Mouse (Mus musculus): ENCODE measurements around the gene Stx8. TPM values are rescaled to one million over a fixed set of nuclear protein-coding genes. Genes with fewer than 3 reads are reported as not detected.
A peak's percentile ranks its signal among the peaks of the same experiment; 100 is the strongest.

Gene Stx8
- polyA plus RNA-seq, 1 experiment from 2014 or later, result 59.5 TPM

DNA sequence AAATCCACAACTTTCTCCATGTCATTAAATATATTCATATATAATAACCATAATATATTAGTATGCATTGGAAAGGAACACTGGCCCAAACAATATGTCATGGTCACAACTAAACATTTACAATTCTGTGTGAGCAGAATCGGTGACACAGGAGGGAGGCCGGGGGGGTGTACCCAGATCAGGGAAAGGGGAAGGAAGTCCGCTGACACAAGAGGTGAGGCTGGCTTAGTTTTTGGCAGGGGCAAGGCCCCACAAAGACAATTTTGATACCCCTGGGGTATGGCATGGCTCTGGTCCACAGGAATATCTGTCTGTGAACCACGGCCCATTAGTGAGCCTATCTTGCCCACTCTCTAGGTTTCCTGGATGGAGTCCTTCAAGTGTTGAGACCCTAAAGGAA is 243.5 kb downstream of the Stx8 start:
- 92% methylated on average over 4 of the region's 4 CpGs for whole genome bisulfite sequencing
- H3K4me3 ChIP-seq, result no peak overlapping the region
- no peaks in the 10 kb centered on the region for H3K36me3 ChIP-seq
- H3K27me3 ChIP-seq, result no peaks in the 10 kb centered on the region
- H3K27ac ChIP-seq (replicated peaks), result no peak overlapping the region
- no peaks in the 10 kb centered on the region for H3K9me3 ChIP-seq
- no peak for ATAC-seq (ENCODE audit: low FRiP score, low read depth)
- H3K9ac ChIP-seq, result no peak overlapping the region
- H3K4me2 ChIP-seq, result no peak overlapping the region
- H3K4me1 ChIP-seq (replicated peaks), result peaks cover 21% of the 10 kb centered on the region

GRCm38 (mm10) chr11:68210714-68211113 is 244.7 kb downstream of the Stx8 start:
- H3K27me3 ChIP-seq, result no peaks in the 10 kb centered on the region
- H3K9ac ChIP-seq, result no peak overlapping the region
- WGBS, result 96% methylated on average over 5 of the region's 5 CpGs
- no peak overlapping the region for H3K4me2 ChIP-seq
- H3K27ac ChIP-seq (replicated peaks), result no peak overlapping the region
- no peaks in the 10 kb centered on the region for H3K36me3 ChIP-seq
- H3K9me3 ChIP-seq, result no peaks in the 10 kb centered on the region
- H3K4me3 ChIP-seq, result no peak overlapping the region
- no peak for ATAC-seq (ENCODE audit: low FRiP score, low read depth)
- peaks cover 33% of the 10 kb centered on the region for H3K4me1 ChIP-seq (replicated peaks)

DNA sequence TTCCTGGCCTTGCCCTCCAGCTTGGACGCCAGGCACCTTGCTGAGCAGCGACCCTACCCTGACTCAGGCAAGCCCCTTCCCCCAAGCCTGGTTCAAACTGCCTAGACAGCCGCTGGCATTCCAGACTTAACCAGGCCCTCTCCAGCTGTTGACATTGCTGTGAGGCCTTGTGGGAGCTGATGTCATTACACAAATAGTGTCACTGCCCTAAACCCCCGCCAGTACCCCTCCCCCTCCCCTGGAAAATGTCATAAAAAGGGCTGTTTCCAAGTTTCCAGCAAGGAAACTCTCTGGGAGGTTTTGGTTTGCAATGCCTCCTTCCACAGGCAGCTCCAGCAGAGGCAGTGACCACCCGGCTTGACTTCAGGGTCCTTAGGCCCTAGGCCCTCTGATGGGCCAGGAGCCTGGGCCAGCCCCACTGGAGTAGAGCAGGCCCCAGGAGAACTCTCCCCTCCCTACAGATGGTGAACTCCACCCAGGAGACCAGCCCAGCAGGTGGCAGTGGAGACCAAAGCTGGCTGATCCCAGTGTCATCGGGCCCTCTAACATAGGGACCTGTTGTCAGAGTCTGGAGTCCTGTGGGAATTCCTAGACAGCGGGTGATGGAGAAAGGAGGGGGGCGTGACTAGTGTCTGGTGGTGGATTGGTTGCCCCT is 246.1 kb downstream of the Stx8 start:
- WGBS, result 53% methylated on average over 8 of the region's 8 CpGs
- ATAC-seq (ENCODE audit: low FRiP score, low read depth), result no peak
- no peaks in the 10 kb centered on the region for H3K9me3 ChIP-seq
- H3K36me3 ChIP-seq, result no peaks in the 10 kb centered on the region
- no peaks in the 10 kb centered on the region for H3K27me3 ChIP-seq
- H3K4me1 ChIP-seq (replicated peaks), result peaks cover 47% of the 10 kb centered on the region
- H3K4me3 ChIP-seq, result no peak overlapping the region
- no peak overlapping the region for H3K9ac ChIP-seq
- H3K4me2 ChIP-seq, result no peak overlapping the region
- H3K27ac ChIP-seq (replicated peaks), result no peak overlapping the region

DNA sequence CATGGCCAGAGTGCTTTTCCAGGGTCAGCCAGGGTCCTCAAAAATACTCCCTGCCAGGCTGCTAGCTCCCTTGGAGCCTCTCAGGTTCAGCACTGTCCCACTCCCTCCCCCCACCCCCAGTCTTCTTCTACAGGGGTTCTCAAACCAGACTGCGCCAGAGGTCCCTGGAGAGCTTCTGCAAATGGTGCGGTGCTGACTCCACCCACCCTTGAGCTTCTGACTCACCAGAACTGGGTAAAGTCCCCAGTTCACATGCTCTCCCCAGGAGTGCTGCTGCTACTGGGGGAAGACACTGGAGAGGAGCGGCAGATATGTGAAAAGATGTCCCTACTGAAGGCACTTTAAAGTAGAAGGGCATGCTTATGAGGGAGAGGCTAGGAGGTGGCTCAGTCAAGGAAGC is 247.9 kb downstream of the Stx8 start:
- Histone ChIP-seq H3K9me3 (no peaks in the 10 kb centered on the region), H3K27me3 (no peaks in the 10 kb centered on the region), H3K36me3 (no peaks in the 10 kb centered on the region), H3K9ac (no peak overlapping the region), H3K4me1 (replicated peaks) (peaks cover 39% of the 10 kb centered on the region), H3K27ac (replicated peaks) (0 out of 2 replicates have a peak overlapping the region, but pooled peaks have one; percentile 66), H3K4me3 (no peak overlapping the region), H3K4me2 (no peak overlapping the region)
- ATAC-seq (ENCODE audit: low FRiP score, low read depth), result no peak
- 80% methylated on average over 3 of the region's 3 CpGs for WGBS

DNA sequence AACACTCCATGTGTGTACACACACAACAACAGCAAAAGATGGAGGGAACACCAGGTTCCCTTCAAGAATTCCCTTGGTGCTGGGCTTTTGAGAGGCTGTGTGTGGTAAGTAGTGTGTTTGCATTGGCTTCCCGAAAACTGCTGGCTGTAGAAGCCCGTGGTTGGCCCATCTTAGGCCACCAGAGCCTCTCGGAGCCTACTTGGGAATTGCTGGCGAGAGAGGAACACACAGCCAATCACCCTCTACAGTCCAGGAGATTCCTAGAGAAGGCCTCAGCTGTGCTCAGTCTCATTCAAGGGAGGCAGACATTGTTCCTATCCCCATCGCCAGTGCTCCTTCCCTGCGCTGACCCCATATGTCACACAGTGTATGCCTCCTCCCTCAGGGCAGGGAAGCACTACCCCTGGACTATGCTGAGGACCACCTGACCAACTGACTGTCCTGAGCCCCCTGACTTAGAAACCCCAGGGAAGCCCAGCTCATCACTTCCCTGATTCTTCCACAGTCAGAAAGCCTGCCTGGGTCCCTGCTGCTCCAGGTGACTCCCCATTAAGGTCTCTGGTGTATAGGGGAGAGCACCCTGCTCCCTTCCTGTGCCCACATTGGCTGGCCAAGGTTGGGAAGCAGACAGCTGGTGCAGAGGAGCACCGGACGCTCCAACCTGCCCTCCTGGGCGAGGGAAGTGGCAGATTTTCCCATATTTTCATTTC is 248.7 kb downstream of the Stx8 start:
- H3K4me3 ChIP-seq, result no peak overlapping the region
- H3K27ac ChIP-seq (replicated peaks), result peak overlapping the region; percentile 66
- no peaks in the 10 kb centered on the region for H3K9me3 ChIP-seq
- H3K4me2 ChIP-seq, result no peak overlapping the region
- H3K36me3 ChIP-seq, result no peaks in the 10 kb centered on the region
- no peak overlapping the region for H3K9ac ChIP-seq
- H3K4me1 ChIP-seq (replicated peaks), result peaks cover 39% of the 10 kb centered on the region
- H3K27me3 ChIP-seq, result no peaks in the 10 kb centered on the region
- peak; percentile 28; the same call in 1 of the 2 replicates for ATAC-seq (ENCODE audit: low FRiP score, low read depth)
- 43% methylated on average over 9 of the region's 9 CpGs for WGBS

- WGBS, result 12% methylated on average over 6 of the region's 6 CpGs
- ATAC-seq (ENCODE audit: low FRiP score, low read depth), result peak; percentile 76
- H3K27ac ChIP-seq (replicated peaks), result peak overlapping the region; percentile 66
- peaks cover 39% of the 10 kb centered on the region for H3K4me1 ChIP-seq (replicated peaks)
- H3K27me3 ChIP-seq, result no peaks in the 10 kb centered on the region
- H3K4me2 ChIP-seq, result no peak overlapping the region
- H3K9me3 ChIP-seq, result no peaks in the 10 kb centered on the region
- no peaks in the 10 kb centered on the region for H3K36me3 ChIP-seq
- no peak overlapping the region for H3K9ac ChIP-seq
- no peak overlapping the region for H3K4me3 ChIP-seq
These were observed 249.4 kb downstream of the Stx8 start for GRCm38 (mm10) chr11:68215206-68215912.

GRCm38 (mm10) chr11:68216041-68216440 is 250.0 kb downstream of the Stx8 start:
- Histone ChIP-seq H3K27me3 (no peaks in the 10 kb centered on the region), H3K9me3 (no peaks in the 10 kb centered on the region), H3K4me3 (no peak overlapping the region), H3K9ac (no peak overlapping the region), H3K4me1 (replicated peaks) (peaks cover 39% of the 10 kb centered on the region), H3K27ac (replicated peaks) (peak overlapping the region; percentile 66; the same call in 1 of the 2 replicates), H3K4me2 (no peak overlapping the region), H3K36me3 (no peaks in the 10 kb centered on the region)
- 32% methylated on average over 11 of the region's 11 CpGs for WGBS
- peak; percentile 32; the same call in 1 of the 2 replicates for ATAC-seq (ENCODE audit: low FRiP score, low read depth)

GRCm38 (mm10) chr11:68220733-68221132 is 254.7 kb downstream of the Stx8 start:
- WGBS, result 99% methylated on average over 4 of the region's 4 CpGs

GRCm38 (mm10) chr11:68222209-68222608 is 256.2 kb downstream of the Stx8 start:
- H3K27me3 ChIP-seq, result peaks cover 3% of the 10 kb centered on the region; the same call in 1 of the 2 replicates
- no peaks in the 10 kb centered on the region for H3K36me3 ChIP-seq
- no peak overlapping the region for H3K9ac ChIP-seq
- no peak overlapping the region for H3K4me2 ChIP-seq
- no peak overlapping the region for H3K27ac ChIP-seq (replicated peaks)
- ATAC-seq (ENCODE audit: low FRiP score, low read depth), result no peak
- H3K4me3 ChIP-seq, result no peak overlapping the region
- WGBS, result 87% methylated on average over 7 of the region's 7 CpGs
- H3K4me1 ChIP-seq (replicated peaks), result 0 out of 2 replicates have a peak, but pooled peaks cover 5% of the 10 kb centered on the region
- H3K9me3 ChIP-seq, result no peaks in the 10 kb centered on the region

More at GRCm38 (mm10) chr11:68220733-68221132, 254.7 kb downstream of the Stx8 start:
- Histone ChIP-seq H3K27me3 (no peaks in the 10 kb centered on the region), H3K9me3 (no peaks in the 10 kb centered on the region), H3K4me3 (no peak overlapping the region), H3K36me3 (no peaks in the 10 kb centered on the region), H3K4me2 (no peak overlapping the region), H3K9ac (no peak overlapping the region), H3K4me1 (replicated peaks) (peaks cover 14% of the 10 kb centered on the region), H3K27ac (replicated peaks) (no peak overlapping the region)
- ATAC-seq (ENCODE audit: low FRiP score, low read depth), result no peak

GRCm38 (mm10) chr11:68223143-68223542 is 257.1 kb downstream of the Stx8 start:
- Histone ChIP-seq H3K27me3 (peaks cover 3% of the 10 kb centered on the region; the same call in 1 of the 2 replicates), H3K9ac (no peak overlapping the region), H3K27ac (replicated peaks) (no peak overlapping the region), H3K4me1 (replicated peaks) (0 out of 2 replicates have a peak, but pooled peaks cover 5% of the 10 kb centered on the region), H3K4me2 (no peak overlapping the region), H3K36me3 (no peaks in the 10 kb centered on the region), H3K4me3 (no peak overlapping the region), H3K9me3 (no peaks in the 10 kb centered on the region)
- ATAC-seq (ENCODE audit: low FRiP score, low read depth), result no peak
- WGBS, result 83% methylated on average over 13 of the region's 13 CpGs

DNA sequence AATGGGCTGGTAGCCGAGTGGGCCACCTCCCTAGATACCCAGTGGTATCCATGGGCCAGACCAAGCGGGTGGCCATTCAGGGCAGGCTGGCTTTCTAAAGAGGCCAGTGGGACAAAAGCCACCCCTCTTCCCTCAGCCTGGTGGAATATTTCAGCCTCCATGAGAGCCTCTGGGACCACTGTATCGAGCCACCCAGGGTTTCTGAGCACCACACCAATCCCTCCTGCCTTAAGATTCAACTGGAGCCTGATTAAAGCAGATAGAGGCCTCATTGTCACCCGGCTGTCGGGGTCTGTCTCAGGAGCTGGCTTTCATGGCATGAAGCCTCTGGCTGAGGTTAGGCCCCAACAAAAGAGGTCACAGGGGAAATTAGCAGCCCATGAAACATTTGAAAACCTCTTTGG is 260.7 kb downstream of the Stx8 start:
- Histone ChIP-seq H3K27me3 (peaks cover 3% of the 10 kb centered on the region; the same call in 1 of the 2 replicates), H3K4me1 (replicated peaks) (peaks cover 12% of the 10 kb centered on the region), H3K27ac (replicated peaks) (no peak overlapping the region), H3K4me2 (no peak overlapping the region), H3K9me3 (no peaks in the 10 kb centered on the region), H3K36me3 (no peaks in the 10 kb centered on the region), H3K9ac (no peak overlapping the region), H3K4me3 (no peak overlapping the region)
- ATAC-seq (ENCODE audit: low FRiP score, low read depth), result no peak
- 25% methylated on average over 5 of the region's 5 CpGs for WGBS

DNA sequence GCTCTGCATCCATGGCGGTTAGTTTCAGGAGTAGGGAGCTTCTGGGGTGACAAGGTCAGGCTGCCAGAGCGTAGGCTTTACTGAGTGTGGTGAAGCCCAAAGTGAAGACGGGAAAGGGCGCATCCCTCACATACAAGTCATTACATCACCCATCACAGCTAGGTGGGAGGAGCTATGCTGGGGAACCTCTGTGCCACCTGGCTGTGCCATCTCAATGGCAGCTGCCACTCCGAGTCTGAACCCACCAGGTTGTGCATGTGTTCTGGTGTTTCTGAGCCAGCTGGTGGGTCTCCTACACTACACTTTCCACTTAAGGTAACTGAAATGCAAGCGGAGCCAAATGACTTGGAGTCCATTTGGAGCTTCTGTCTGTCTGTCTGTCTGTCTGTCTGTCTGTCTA is 261.8 kb downstream of the Stx8 start:
- ATAC-seq (ENCODE audit: low FRiP score, low read depth), result no peak
- Histone ChIP-seq H3K36me3 (no peaks in the 10 kb centered on the region), H3K27ac (replicated peaks) (no peak overlapping the region), H3K27me3 (peaks cover 3% of the 10 kb centered on the region; the same call in 1 of the 2 replicates), H3K9me3 (no peaks in the 10 kb centered on the region), H3K4me1 (replicated peaks) (peaks cover 12% of the 10 kb centered on the region), H3K9ac (no peak overlapping the region), H3K4me3 (no peak overlapping the region), H3K4me2 (no peak overlapping the region)
- 83% methylated on average over 6 of the region's 6 CpGs for WGBS
